Mouse (Mus musculus) lung, embryonic 16.5 days (tissue): ENCODE results near the gene Zfp580. TPM values are rescaled to one million over a fixed set of nuclear protein-coding genes. Genes with fewer than 3 reads are reported as not detected.

Source experiments
- ATAC-seq: fragments of 200-750 bp; cut with Nextera tagmentation; 2 replicates; pipeline ENCODE4 v1.8.0; 2017; ENCODE audit warnings: low read depth, mild to moderate bottlenecking, moderate library complexity
- H3K27ac ChIP-seq: fragments of 300-500 bp; sonication (generic); 2 replicates; pipeline ENCODE4 v1.5.1; 2014; ENCODE audit warnings: mild to moderate bottlenecking, control low read depth, low read length
- H3K27me3 ChIP-seq: fragments of 300-500 bp; sonication (generic); 2 replicates; pipeline ENCODE4 v1.6.1; 2014; ENCODE audit warnings: low read depth, low read length, mixed read lengths; ENCODE audit not compliant: control insufficient read depth, insufficient read depth
- H3K36me3 ChIP-seq: fragments of 300-500 bp; sonication (generic); 2 replicates; pipeline ENCODE4 v1.6.1; 2014; ENCODE audit warnings: low read length; ENCODE audit not compliant: control insufficient read depth, insufficient read depth
- H3K4me1 ChIP-seq: fragments of 300-500 bp; sonication (generic); replicated peaks from 2 replicates; pipeline ENCODE4 v1.6.1; 2014; ENCODE audit warnings: low read length, mixed read lengths; ENCODE audit not compliant: control insufficient read depth, insufficient read depth
- H3K4me2 ChIP-seq: fragments of 300-500 bp; sonication (generic); 2 replicates; pipeline ENCODE4 v1.6.1; 2014; ENCODE audit warnings: low read depth, low read length, control low read depth
- H3K4me3 ChIP-seq: fragments of 300-500 bp; sonication (generic); 2 replicates; pipeline ENCODE4 v1.5.1; 2014; ENCODE audit warnings: mild to moderate bottlenecking, low read length, control low read depth
- H3K9ac ChIP-seq: fragments of 300-500 bp; sonication (generic); 2 replicates; pipeline ENCODE4 v1.6.1; 2014; ENCODE audit warnings: low read length, control low read depth
- H3K9me3 ChIP-seq: fragments of 300-500 bp; sonication (generic); 2 replicates; pipeline ENCODE4 v1.6.1; 2016; ENCODE audit warnings: low read length; ENCODE audit not compliant: control insufficient read depth
- WGBS: fragments of 180-500 bp; shearing (Covaris S2); extraction: QIAGEN DNeasy Blood & Tissue Kit; methylation state at CpG from one replicate; pipeline ENCODE4 v1.1.7; 2014; 5-methylcytosine and 5-hydroxymethylcytosine counted together
- polyA plus RNA-seq: library from polyadenylated mRNA; unstranded; fragments of >200 nt; fragmentation: Nextera tagmentation; extraction: Ambion mirVana; gene quantifications from 2 replicates; pipeline ENCODE4 v1.2.1, GENCODE M21; 2015

Zfp580 gene
- polyA plus RNA-seq, 1 experiment from 2014 or later, result 27.0 TPM

DNA sequence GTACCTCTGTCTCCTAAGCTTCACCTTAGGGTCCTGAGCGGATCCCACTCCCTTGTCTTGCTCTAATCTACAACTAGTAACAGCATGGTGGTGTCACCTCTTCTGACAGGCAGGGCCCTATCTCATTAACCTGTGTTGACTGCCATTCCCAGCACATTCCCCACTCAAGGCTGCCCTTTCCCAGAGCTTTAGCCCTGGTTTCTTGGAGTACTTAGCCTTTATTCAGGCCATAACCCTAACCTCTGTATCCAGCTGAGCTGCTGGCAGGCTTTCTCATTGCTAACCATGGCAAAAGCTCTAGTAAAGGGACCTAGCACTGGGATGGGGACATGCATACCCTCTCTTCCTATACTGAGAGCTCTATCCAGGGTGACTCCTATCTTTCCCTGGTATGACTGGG lies 7.3 kb downstream of the Zfp580 start:
- Histone ChIP-seq H3K36me3 (no peaks in the 10 kb centered on the region), H3K9me3 (no peaks in the 10 kb centered on the region), H3K27ac (no peak overlapping the region), H3K4me1 (peaks cover 16% of the 10 kb centered on the region), H3K4me3 (no peak overlapping the region), H3K4me2 (no peak overlapping the region), H3K27me3 (peaks cover 49% of the 10 kb centered on the region), H3K9ac (no peak overlapping the region)
- ATAC-seq, result no peak
- 100% methylated on average over 1 of the region's 1 CpGs for WGBS

DNA sequence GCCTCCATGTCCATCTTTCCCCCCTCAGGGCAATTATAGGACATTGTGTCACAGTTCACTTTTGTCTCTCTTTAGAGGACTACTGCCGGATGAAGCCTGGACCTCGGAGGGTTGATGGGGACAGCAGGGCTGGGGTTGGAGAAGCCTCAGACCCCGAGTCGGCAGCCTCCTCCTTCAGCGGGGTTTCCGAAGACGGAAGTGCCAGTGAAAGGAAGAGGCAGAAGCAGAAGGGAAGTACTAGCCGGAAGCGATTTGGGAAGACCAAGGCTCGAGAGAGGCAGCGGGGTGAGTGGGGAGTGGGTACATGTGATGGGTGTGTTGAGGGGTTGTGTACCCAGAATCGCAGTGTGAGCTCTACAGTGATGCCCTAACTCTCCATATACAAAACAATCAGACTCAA lies 8.1 kb downstream of the Zfp580 start:
- Histone ChIP-seq H3K9ac (no peak overlapping the region), H3K4me3 (no peak overlapping the region), H3K4me1 (peaks cover 22% of the 10 kb centered on the region), H3K27ac (no peak overlapping the region), H3K36me3 (no peaks in the 10 kb centered on the region), H3K27me3 (peaks cover 41% of the 10 kb centered on the region), H3K4me2 (no peak overlapping the region), H3K9me3 (no peaks in the 10 kb centered on the region)
- ATAC-seq, result no peak
- 90% methylated on average over 12 of the region's 12 CpGs for WGBS

DNA sequence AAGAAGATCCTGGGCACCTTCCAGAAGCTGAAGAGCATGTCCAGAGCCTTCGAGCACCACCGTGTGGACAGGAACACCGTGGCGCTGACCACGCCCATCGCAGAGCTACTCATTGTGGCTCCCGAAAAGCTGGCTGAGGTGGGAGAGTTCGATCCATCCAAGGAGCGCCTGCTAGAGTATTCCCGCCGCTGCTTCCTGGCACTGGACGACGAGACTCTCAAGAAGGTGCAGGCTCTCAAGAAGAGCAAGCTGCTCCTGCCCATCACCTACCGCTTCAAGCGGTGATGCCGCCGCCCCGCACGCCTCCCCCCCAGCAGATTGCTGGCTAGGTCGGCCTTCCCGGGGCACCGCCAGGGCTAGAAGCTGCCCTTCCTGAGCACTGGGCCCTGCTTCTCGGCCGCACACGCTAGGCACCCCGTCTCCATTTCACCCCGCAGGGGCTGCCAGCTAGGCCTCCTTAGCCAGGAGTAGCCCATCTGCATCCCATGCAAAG lies 8.9 kb downstream of the Zfp580 start:
- ATAC-seq, result no peak
- H3K27me3 ChIP-seq, result peaks cover 32% of the 10 kb centered on the region
- H3K27ac ChIP-seq, result peak overlapping the region; percentile 100
- no peaks in the 10 kb centered on the region for H3K36me3 ChIP-seq
- no peaks in the 10 kb centered on the region for H3K9me3 ChIP-seq
- peaks cover 24% of the 10 kb centered on the region for H3K4me1 ChIP-seq
- H3K4me3 ChIP-seq, result peak overlapping the region; percentile 85
- WGBS, result under 1% methylated on average over 27 of the region's 27 CpGs
- peak overlapping the region; percentile 92 for H3K4me2 ChIP-seq
- peak overlapping the region; percentile 96 for H3K9ac ChIP-seq

DNA sequence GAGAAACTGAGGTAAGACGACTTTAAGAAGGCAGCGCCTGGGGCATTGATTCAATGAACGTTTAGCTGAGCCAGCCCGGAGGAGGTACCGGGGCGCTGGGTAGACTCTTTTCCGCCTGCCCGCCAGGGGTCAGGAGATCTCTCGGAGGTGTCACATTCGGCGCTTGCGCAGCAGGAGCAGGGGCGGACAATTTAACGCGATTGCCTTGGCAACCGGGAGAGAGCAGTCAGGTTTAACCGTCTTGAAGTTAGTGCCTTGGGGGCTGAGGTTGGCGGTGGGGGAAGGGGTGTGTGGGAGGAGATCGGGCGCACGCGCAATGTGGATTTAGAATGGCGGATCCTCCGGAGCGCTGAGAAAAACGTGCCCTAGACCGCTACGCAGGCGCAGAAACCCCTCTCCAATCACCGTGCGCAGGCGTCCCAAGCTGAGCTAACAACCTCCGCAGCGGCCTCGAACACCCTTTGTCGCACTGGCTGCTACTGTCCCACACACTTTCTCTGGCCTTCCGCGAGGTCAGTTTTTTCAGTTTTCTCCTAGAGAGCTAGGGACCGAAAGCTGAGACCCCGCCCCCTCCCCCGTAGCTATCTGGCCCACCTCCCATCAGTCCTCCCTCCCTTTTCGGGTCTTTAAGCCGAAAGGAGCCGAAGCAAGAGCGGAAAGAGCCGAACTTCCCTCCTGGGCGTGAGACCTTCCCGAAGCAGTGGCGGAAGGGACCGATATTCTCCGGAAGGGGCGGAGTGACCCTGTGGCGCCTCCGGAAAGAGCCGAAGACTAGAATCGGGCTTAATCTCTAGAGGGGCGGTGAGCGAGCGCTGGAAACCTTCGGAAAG lies 9.8 kb downstream of the Zfp580 start:
- H3K4me3 ChIP-seq, result peak overlapping the region; percentile 85
- no peaks in the 10 kb centered on the region for H3K9me3 ChIP-seq
- peaks cover 24% of the 10 kb centered on the region for H3K27me3 ChIP-seq
- H3K27ac ChIP-seq, result peak overlapping the region; percentile 100
- H3K4me1 ChIP-seq, result peaks cover 26% of the 10 kb centered on the region
- WGBS, result under 1% methylated on average over 59 of the region's 60 CpGs
- H3K36me3 ChIP-seq, result 0 out of 2 replicates have a peak, but pooled peaks cover under 1% of the 10 kb centered on the region
- peak overlapping the region; percentile 92 for H3K4me2 ChIP-seq
- peak; percentile 92 for ATAC-seq
- peak overlapping the region; percentile 96 for H3K9ac ChIP-seq

DNA sequence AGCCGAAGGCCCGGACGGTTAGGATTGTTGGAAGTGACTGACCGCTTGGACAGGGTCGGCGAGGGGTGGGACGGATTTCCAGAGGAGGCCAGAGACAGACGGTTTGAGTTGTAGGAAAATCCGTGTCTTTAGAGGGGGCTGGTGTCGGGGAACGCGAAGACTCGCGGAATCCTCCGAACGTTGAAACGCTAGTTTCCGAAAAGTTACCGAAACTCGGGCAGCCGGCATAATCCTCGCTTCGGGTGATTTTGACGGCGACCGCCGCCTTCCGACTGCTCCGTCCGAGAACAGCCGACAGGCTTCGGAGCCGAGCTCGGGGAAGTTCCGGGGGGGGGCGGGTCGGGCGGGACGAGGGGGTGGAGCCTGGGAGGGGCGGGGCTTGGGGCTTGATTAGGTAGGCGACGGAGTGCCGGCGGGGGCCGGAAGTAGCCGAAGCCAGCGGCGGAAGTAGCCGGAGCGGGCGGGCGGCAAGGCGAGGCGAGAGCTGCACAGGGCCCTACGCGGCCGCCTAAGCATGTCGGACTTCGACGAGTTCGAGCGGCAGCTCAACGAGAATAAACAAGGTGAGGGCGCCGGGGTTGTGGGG lies 10.5 kb downstream of the Zfp580 start, which contains the start of gene U2af2:
Gene U2af2, plus strand, starts transcription at position 370 of the 586 bp plus-strand sequence.
- Histone ChIP-seq H3K9me3 (no peaks in the 10 kb centered on the region), H3K27ac (peak within 1 kb of the TSS; percentile 100), H3K4me2 (peak within 1 kb of the TSS; percentile 92), H3K36me3 (0 out of 2 replicates have a peak, but pooled peaks cover 3% of the 10 kb centered on the region), H3K9ac (peak within 1 kb of the TSS; percentile 96), H3K4me3 (peak within 1 kb of the TSS; percentile 85), H3K27me3 (peaks cover 18% of the 10 kb centered on the region), H3K4me1 (peaks cover 26% of the 10 kb centered on the region)
- WGBS, result under 1% methylated on average over 60 of the region's 65 CpGs
- ATAC-seq, result peak; percentile 82

DNA sequence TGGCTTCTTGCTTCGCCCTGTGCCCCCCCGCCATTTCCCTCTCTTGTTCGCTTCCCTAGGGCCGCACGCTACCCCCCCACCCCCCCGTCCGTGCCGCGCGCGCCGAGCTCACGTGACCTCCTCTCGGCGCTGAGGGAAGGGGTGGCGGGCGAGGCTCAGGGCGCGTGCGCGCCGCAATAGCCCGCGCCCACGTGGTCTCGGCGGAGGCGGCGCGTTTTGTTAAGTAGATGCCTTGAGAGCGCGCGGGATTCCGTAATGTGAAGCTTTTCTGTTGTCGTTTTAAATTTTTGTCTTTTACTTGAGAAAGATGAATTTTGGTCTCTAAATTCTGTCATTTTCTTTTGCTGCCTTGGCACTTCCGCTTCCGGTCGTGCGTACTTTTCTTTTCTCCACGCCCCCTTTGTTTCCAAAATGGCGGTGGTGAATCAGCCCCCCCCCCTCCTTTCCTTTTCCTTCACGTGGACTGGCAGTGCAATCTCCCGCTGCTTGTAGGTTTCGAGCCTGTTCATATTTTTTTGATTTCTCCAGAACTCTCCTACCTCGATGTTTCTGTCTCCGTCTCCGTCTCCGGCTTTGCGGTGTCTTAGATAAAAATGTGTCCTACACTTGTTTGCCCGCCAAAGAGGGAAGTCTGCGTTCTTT lies 11.1 kb downstream of the Zfp580 start:
- H3K4me1 ChIP-seq, result peaks cover 24% of the 10 kb centered on the region
- H3K4me3 ChIP-seq, result peak overlapping the region; percentile 85
- H3K27me3 ChIP-seq, result peaks cover 12% of the 10 kb centered on the region
- under 1% methylated on average over 46 of the region's 51 CpGs for WGBS
- H3K9me3 ChIP-seq, result no peaks in the 10 kb centered on the region
- peak overlapping the region; percentile 100 for H3K27ac ChIP-seq
- H3K36me3 ChIP-seq, result peaks cover 7% of the 10 kb centered on the region; the same call in 1 of the 2 replicates
- H3K4me2 ChIP-seq, result peak overlapping the region; percentile 74
- peak overlapping the region; percentile 96 for H3K9ac ChIP-seq
- ATAC-seq, result peak; percentile 54

DNA sequence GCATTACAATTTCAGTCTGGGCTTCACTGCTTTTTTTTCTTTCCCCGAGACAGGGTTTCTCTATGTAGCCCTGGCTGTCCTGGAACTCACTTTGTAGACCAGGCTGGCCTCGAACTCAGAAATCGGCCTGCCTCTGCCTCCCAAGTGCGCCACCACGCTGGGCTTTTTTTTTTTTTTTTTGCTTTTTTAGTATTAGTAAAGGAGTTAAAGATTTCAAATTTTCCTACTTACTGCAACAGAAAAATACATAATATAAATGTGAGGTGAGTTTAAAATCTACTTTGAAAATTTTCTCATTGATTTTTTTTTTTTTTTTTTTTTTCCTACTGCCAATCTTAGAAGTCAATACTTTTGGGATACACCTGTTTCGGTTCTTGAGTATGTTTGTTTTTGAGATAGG lies 13.5 kb downstream of the Zfp580 start:
- WGBS, result 86% methylated on average over 6 of the region's 6 CpGs
- H3K27me3 ChIP-seq, result no peaks in the 10 kb centered on the region
- no peak overlapping the region for H3K27ac ChIP-seq
- no peaks in the 10 kb centered on the region for H3K9me3 ChIP-seq
- H3K4me3 ChIP-seq, result no peak overlapping the region
- H3K9ac ChIP-seq, result no peak overlapping the region
- peaks cover 22% of the 10 kb centered on the region for H3K4me1 ChIP-seq
- no peak overlapping the region for H3K4me2 ChIP-seq
- no peak for ATAC-seq
- H3K36me3 ChIP-seq, result peaks cover 25% of the 10 kb centered on the region

DNA sequence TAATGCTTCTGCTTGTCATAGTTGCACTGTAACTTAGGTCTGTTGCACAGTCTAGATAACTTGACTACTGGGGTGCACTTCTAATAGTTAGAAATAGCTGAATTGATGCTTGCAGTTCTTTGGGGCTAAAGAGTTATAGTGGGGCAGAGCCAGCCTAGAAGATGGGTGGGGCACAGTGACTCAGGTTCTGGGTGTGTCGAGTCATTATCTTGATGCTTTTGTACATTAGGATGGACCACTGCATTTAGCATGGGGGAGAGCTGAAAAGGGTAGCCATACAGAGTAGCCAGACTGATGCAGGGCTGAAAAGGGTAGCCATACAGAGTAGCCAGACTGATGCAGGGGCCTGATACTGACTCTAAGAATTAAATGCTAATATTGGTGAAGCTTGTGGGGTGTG lies 22.2 kb downstream of the Zfp580 start:
- Histone ChIP-seq H3K36me3 (peaks cover 70% of the 10 kb centered on the region), H3K4me2 (no peak overlapping the region)
- WGBS, result 83% methylated on average over 1 of the region's 1 CpGs

DNA sequence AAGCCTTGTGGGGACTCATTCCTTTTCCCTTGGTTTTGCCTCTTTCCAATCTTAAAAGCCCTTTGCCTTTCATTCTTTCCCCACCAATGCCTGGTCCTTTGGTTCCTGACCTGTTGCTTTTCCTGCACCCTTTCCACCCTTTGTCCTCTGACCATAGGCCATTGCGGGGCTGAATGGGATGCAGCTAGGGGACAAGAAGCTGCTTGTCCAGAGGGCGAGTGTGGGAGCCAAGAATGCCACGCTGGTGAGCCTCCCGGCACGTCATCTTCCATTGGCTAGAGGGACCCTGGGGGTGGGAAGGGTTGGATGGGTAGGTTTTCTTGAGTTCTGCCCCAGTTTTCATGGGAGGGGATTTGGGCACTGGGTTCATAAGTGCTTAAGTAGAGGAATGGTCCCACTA lies 23.6 kb downstream of the Zfp580 start:
- Histone ChIP-seq H3K27me3 (no peaks in the 10 kb centered on the region), H3K27ac (no peak overlapping the region), H3K4me1 (no peaks in the 10 kb centered on the region), H3K4me3 (no peak overlapping the region), H3K9ac (no peak overlapping the region), H3K9me3 (no peaks in the 10 kb centered on the region), H3K36me3 (peaks cover 60% of the 10 kb centered on the region), H3K4me2 (no peak overlapping the region)
- ATAC-seq, result no peak
- WGBS, result 98% methylated on average over 5 of the region's 5 CpGs

More for the DNA sequence above, 22.2 kb downstream of the Zfp580 start:
- no peak overlapping the region for H3K4me3 ChIP-seq
- no peak overlapping the region for H3K27ac ChIP-seq
- ATAC-seq, result no peak
- H3K27me3 ChIP-seq, result no peaks in the 10 kb centered on the region
- H3K9ac ChIP-seq, result no peak overlapping the region
- no peaks in the 10 kb centered on the region for H3K4me1 ChIP-seq
- no peaks in the 10 kb centered on the region for H3K9me3 ChIP-seq
